Mouse (Mus musculus) MEL (cell line): ENCODE results near the gene Magea1.
"Not testable (repeated sequence)": the region's sequence is repeated elsewhere in the genome, so short reads cannot be mapped to it uniquely, and the experiment has no call there.

Experiments used
- BHLHE40 ChIP-seq: IDR thresholded peaks from 2 replicates; pipeline ENCODE4 v1.6.1; 2012; ENCODE audit warnings: low read depth, mild to moderate bottlenecking, inconsistent platforms, low read length, improper control_type of control experiment, borderline replicate concordance
- CTCF ChIP-seq, 3 experiments: IDR thresholded peaks in 2 of 3; conservative IDR thresholded peaks in 1 of 3; 2 replicates each; pipeline ENCODE4 v1.5.1; 2011 to 2012; ENCODE audit warnings: low read length in 3 of 3, low read depth in 2 of 3, mild to moderate bottlenecking in 2 of 3, improper control_type of control experiment in 1 of 3, inconsistent platforms in 1 of 3, mixed read lengths in 1 of 3, moderate library complexity in 1 of 3; ENCODE audit not compliant: control insufficient read depth in 1 of 3, insufficient read depth in 1 of 3, poor library complexity in 1 of 3, severe bottlenecking in 1 of 3
- MAX ChIP-seq: IDR thresholded peaks from 2 replicates; pipeline ENCODE4 v1.6.1; 2011; ENCODE audit warnings: low read length, improper control_type of control experiment
- MAZ ChIP-seq: IDR thresholded peaks from 2 replicates; pipeline ENCODE4 v1.6.1; 2012; ENCODE audit warnings: low read depth, mild to moderate bottlenecking, inconsistent platforms, low read length, improper control_type of control experiment
- MXI1 ChIP-seq: IDR thresholded peaks from 2 replicates; pipeline ENCODE4 v1.6.1; 2011; ENCODE audit warnings: mild to moderate bottlenecking, low read depth, low read length, improper control_type of control experiment
- POLR2A ChIP-seq, 2 experiments: IDR thresholded peaks; 2 replicates each; pipeline ENCODE4 v1.6.1; 2011 to 2012; ENCODE audit warnings: low read length in 2 of 2, mild to moderate bottlenecking in 2 of 2, control low read depth in 1 of 2, improper control_type of control experiment in 1 of 2, low read depth in 1 of 2, moderate library complexity in 1 of 2; ENCODE audit not compliant: control insufficient read depth in 1 of 2, insufficient read depth in 1 of 2, poor library complexity in 1 of 2
- UBTF ChIP-seq: IDR thresholded peaks from 2 replicates; pipeline ENCODE4 v1.6.1; 2012; ENCODE audit warnings: low read depth, mild to moderate bottlenecking, inconsistent platforms, low read length, improper control_type of control experiment, moderate library complexity, borderline replicate concordance; ENCODE audit not compliant: insufficient read depth
- USF1 ChIP-seq: IDR thresholded peaks from 2 replicates; pipeline ENCODE4 v1.6.1; 2014; ENCODE audit warnings: low read depth, mild to moderate bottlenecking, inconsistent platforms, low read length, improper control_type of control experiment, moderate library complexity
- ZNF384 ChIP-seq: IDR thresholded peaks from 2 replicates; pipeline ENCODE4 v1.6.1; 2012; ENCODE audit warnings: low read depth, mild to moderate bottlenecking, inconsistent platforms, low read length, improper control_type of control experiment

GRCm38 (mm10) chrX:155128312-155128711 lies 38.7 kb upstream of the Magea1 start, which contains the start of gene Cldn34b2:
- not testable (repeated sequence) for TF ChIP-seq USF1; CTCF (IDR thresholded peaks at IDR 0.05 in 2 of 3, conservative IDR thresholded peaks at IDR 0.05 in 1 of 3; ENCODE audit: control insufficient read depth in 1 of 3, insufficient read depth in 1 of 3, low read depth in 2 of 3, low read length in 3 of 3, poor library complexity in 1 of 3, severe bottlenecking in 1 of 3); BHLHE40; MAX; ZNF384; MXI1; UBTF; POLR2A (IDR thresholded peaks at IDR 0.05; ENCODE audit: control insufficient read depth in 1 of 2, insufficient read depth in 1 of 2, low read depth in 1 of 2, low read length in 2 of 2, poor library complexity in 1 of 2); MAZ
